ENCODE assay signal across 19 mouse cellular contexts in the genomic region with DNA sequence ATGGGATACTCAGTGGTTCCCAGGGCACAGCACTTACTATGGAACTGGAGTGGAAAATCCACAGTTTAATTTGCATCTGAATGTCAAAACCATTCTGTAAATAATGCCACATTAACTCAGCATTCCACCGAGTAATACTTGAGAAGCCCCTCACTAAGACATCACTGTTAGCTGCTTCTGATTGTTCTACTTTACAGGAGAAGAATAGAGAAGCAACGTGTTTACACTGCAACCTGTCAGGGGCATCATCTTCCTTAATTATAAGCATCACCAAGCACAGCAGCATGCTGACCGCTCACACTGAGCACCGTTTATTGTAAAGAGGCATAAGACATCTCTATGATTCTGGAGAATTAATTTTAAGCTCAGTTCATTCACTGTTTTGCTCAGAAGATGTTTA. TPM values are rescaled to one million over a fixed set of nuclear protein-coding genes. Genes with fewer than 3 reads are reported as not detected.
DNase-seq lines count a peak whose midpoint lies in the region; ATAC-seq and TF ChIP-seq lines count a peak whose summit lies in the region.
"Had no signal": no experiment of that assay in that cellular context is flagged by ENCODE, and none has a peak within 500 bp of the region (broad histone marks: within the 10 kb centered on the region; RNA-seq: fewer than 3 reads in every experiment).

No protein-coding gene starts in this region.

- H3K27ac ChIP-seq in left cerebral cortex, adult 2 months, result peak overlapping the region; percentile 40
- no peak overlapping the region for H3K27ac ChIP-seq in forebrain, embryonic 16.5 days (ENCODE audit: low read length)
- peak overlapping the region; percentile 26; the same call in 1 of the 2 replicates for H3K27ac ChIP-seq in hindbrain, postnatal 0 days
- H3K27ac ChIP-seq: embryonic facial prominence, embryonic 12.5 days; heart, adult 2 months; kidney, postnatal 0 days; neural tube, embryonic 12.5 days had no signal

- H3K4me2 ChIP-seq in forebrain, embryonic 16.5 days (ENCODE audit: low read length), result no peak overlapping the region
- H3K4me2 ChIP-seq in hindbrain, postnatal 0 days (ENCODE audit: low read depth, low read length), result 0 out of 2 replicates have a peak overlapping the region, but pooled peaks have one; percentile 28
- H3K4me2 ChIP-seq: embryonic facial prominence, embryonic 12.5 days; neural tube, embryonic 12.5 days had no signal

- H3K4me1 ChIP-seq in forebrain, embryonic 16.5 days (replicated peaks; ENCODE audit: control insufficient read depth, insufficient read depth, low read length), result peaks cover 19% of the 10 kb centered on the region
- H3K4me1 ChIP-seq in hindbrain, postnatal 0 days (ENCODE audit: insufficient read depth, low read length), result 0 out of 2 replicates have a peak, but pooled peaks cover 11% of the 10 kb centered on the region

- 24% methylated on average over 4 of the region's 4 CpGs for WGBS in forebrain, embryonic 16.5 days
- 24% methylated on average over 4 of the region's 4 CpGs for WGBS in hindbrain, postnatal 0 days

- no peak for TF ChIP-seq CTCF in left cerebral cortex, adult 2 months (IDR thresholded peaks at IDR 0.05)
- no peak for TF ChIP-seq CTCF in hindbrain, postnatal 0 days (IDR thresholded peaks at IDR 0.05; ENCODE audit: low read depth)

- H3K36me3 ChIP-seq in forebrain, embryonic 16.5 days (ENCODE audit: control insufficient read depth, insufficient read depth), result no peaks in the 10 kb centered on the region
- H3K36me3 ChIP-seq in hindbrain, postnatal 0 days (ENCODE audit: insufficient read depth, low read length), result no peaks in the 10 kb centered on the region
- H3K36me3 ChIP-seq: embryonic facial prominence, embryonic 12.5 days had no signal

- H3K4me3 ChIP-seq in left cerebral cortex, adult 2 months, result no peak overlapping the region
- no peak overlapping the region for H3K4me3 ChIP-seq in forebrain, embryonic 16.5 days (replicated peaks; ENCODE audit: low read length)
- H3K4me3 ChIP-seq in hindbrain, postnatal 0 days (ENCODE audit: low read length), result no peak overlapping the region
- H3K4me3 ChIP-seq: embryonic facial prominence, embryonic 12.5 days; erythroblast, embryonic 14.5 days; heart, adult 2 months; neural tube, embryonic 12.5 days had no signal

- no peak overlapping the region for H3K9ac ChIP-seq in forebrain, embryonic 16.5 days (replicated peaks; ENCODE audit: low read depth, low read length)
- no peak overlapping the region for H3K9ac ChIP-seq in hindbrain, postnatal 0 days (replicated peaks; ENCODE audit: low read length)
- H3K9ac ChIP-seq: embryonic facial prominence, embryonic 12.5 days; neural tube, embryonic 12.5 days had no signal

- DNase-seq in left cerebral cortex, adult 2 months (ENCODE audit: extremely low spot score in 1 of 2, low spot score in 2 of 2), result no peak
- DNase-seq in left cerebral cortex, postnatal 14 days (ENCODE audit: low spot score in 2 of 2), result no peak
- DNase-seq in hindbrain, postnatal 0 days (ENCODE audit: low spot score), result peak; percentile 28
- DNase-seq in retina, embryonic 14.5 days (ENCODE audit: low spot score), result peak; percentile 66
- no peak for DNase-seq in heart, adult 9 months (ENCODE audit: low spot score in 2 of 2)
- DNase-seq in spleen, postnatal 36 days (ENCODE audit: low spot score in 2 of 2), result no peak
- DNase-seq: cerebellum, postnatal 10 days; gastrocnemius, postnatal 25 days; heart, adult 2 months; kidney, adult 11 months; left cerebral cortex, postnatal 4 days; liver; right cerebral cortex, postnatal 4 days had no signal

- peak; percentile 43; the same call in 1 of the 2 replicates for ATAC-seq in forebrain, embryonic 16.5 days
- peak; percentile 78 for ATAC-seq in hindbrain, postnatal 0 days
- ATAC-seq: lung, postnatal 0 days had no signal

- H3K9me3 ChIP-seq in forebrain, embryonic 16.5 days (ENCODE audit: control insufficient read depth, low read length), result no peaks in the 10 kb centered on the region
- H3K9me3 ChIP-seq in hindbrain, postnatal 0 days (ENCODE audit: low read length), result no peaks in the 10 kb centered on the region
- H3K9me3 ChIP-seq: neural tube, embryonic 12.5 days had no signal

- intact Hi-C loops in left cerebral cortex, adult 2 months (cut with DNase I), result loop anchor here (5.0 kb wide), 2 partner anchors 54 to 164 kb away; no protein-coding TSS in a partner anchor
- intact Hi-C loops in left cerebral cortex, postnatal 14 days (cut with DNase I), result no loop called here

- H3K27me3 ChIP-seq in forebrain, embryonic 16.5 days (replicated peaks; ENCODE audit: control insufficient read depth, insufficient read depth, low read length), result no peaks in the 10 kb centered on the region
- no peaks in the 10 kb centered on the region for H3K27me3 ChIP-seq in hindbrain, postnatal 0 days (ENCODE audit: insufficient read depth, low read length)
- H3K27me3 ChIP-seq: embryonic facial prominence, embryonic 12.5 days; neural tube, embryonic 12.5 days had no signal

RNA-seq across cellular contexts. Expression of a gene that starts 32.3 kb away (rescaled TPM):
- 10 to 100 TPM; 32.6 TPM for total RNA-seq in left cerebral cortex, adult 2 months (2021)
- 10 to 100 TPM; 24.1 to 26.9 TPM for total RNA-seq in left cerebral cortex, postnatal 14 days (2021)
- polyA plus RNA-seq in forebrain, embryonic 16.5 days (2015; fragmentation: Nextera tagmentation; extraction: Ambion mirVana), result 60.2 and 62.2 TPM in 2 replicates
- total RNA-seq in hindbrain, postnatal 0 days (2014; rRNA removed), result 33.8 and 37.6 TPM in 2 replicates
- polyA plus RNA-seq in hindbrain, postnatal 0 days (2015; fragmentation: Nextera tagmentation; extraction: Ambion mirVana), result 28.9 and 32.6 TPM in 2 replicates

Comparison
In these comparisons a context has a peak if more than half of its experiments do, and no peak if none do; other contexts are left out.
1. DNase-seq: peak in hindbrain, postnatal 0 days (single experiment) and retina, embryonic 14.5 days (single experiment); none in left cerebral cortex, adult 2 months (0 of 2), left cerebral cortex, postnatal 14 days (0 of 2), heart, adult 9 months (0 of 2) and spleen, postnatal 36 days (0 of 2).